In genomic region chr7:19948956-19949355, GRCm38 (mm10) we compare ENCODE assay signal across 19 mouse cellular contexts. TPM values are rescaled to one million over a fixed set of nuclear protein-coding genes. Genes with fewer than 3 reads are reported as not detected.
"Had no signal": no experiment of that assay in that cellular context is flagged by ENCODE, and none has a peak within 500 bp of the region (broad histone marks: within the 10 kb centered on the region; RNA-seq: fewer than 3 reads in every experiment).

No protein-coding gene starts in this region.

- H3K4me1 ChIP-seq: limb, embryonic 13.5 days; neural tube, embryonic 13.5 days had no signal

- H3K9me3 ChIP-seq: limb, embryonic 13.5 days; neural tube, embryonic 13.5 days; stomach, embryonic 15.5 days had no signal

- H3K9ac ChIP-seq: limb, embryonic 13.5 days; liver, embryonic 14.5 days; neural tube, embryonic 13.5 days; stomach, embryonic 15.5 days had no signal

- H3K27ac ChIP-seq: limb, embryonic 13.5 days; liver, embryonic 14.5 days; neural tube, embryonic 13.5 days; stomach, embryonic 15.5 days had no signal

- H3K4me3 ChIP-seq: limb, embryonic 13.5 days; neural tube, embryonic 13.5 days; stomach, embryonic 15.5 days had no signal

- H3K4me2 ChIP-seq: limb, embryonic 13.5 days; neural tube, embryonic 13.5 days; stomach, embryonic 15.5 days had no signal

- DNase-seq: kidney, adult 18-20 months; kidney, postnatal 14 days; left cerebral cortex, postnatal 4 days; lung, adult 18-20 months; midbrain, embryonic 14.5 days; retina, postnatal 1 day; right cerebral cortex, postnatal 25 days had no signal

- H3K27me3 ChIP-seq: limb, embryonic 13.5 days; neural tube, embryonic 13.5 days; stomach, embryonic 15.5 days had no signal

- H3K36me3 ChIP-seq: limb, embryonic 13.5 days; neural tube, embryonic 13.5 days; stomach, embryonic 15.5 days had no signal

RNA-seq across cellular contexts. Expression of gene Igsf23, which starts 1.6 kb away (rescaled TPM):
- total RNA-seq: layer of hippocampus, postnatal 14 days; left cerebral cortex, adult 18-20 months; left cerebral cortex, postnatal 10 days; left cerebral cortex, postnatal 4 days; monocyte, adult 5-6 weeks had no signal
- polyA plus RNA-seq: kidney, embryonic 14.5 days; midbrain, embryonic 14.5 days; neural tube, embryonic 13.5 days had no signal

RNA-seq across cellular contexts. Expression of gene Ceacam20, which starts 16.3 kb away (rescaled TPM):
- total RNA-seq: layer of hippocampus, adult 8-10 months; layer of hippocampus, postnatal 14 days; left cerebral cortex, adult 18-20 months; left cerebral cortex, postnatal 10 days; left cerebral cortex, postnatal 4 days; liver, adult 2 months; monocyte, adult 5-6 weeks had no signal
- polyA plus RNA-seq: kidney, embryonic 14.5 days; limb, embryonic 13.5 days; liver, adult 2 months; liver, embryonic 14.5 days; lung, embryonic 16.5 days; midbrain, embryonic 14.5 days; neural tube, embryonic 13.5 days had no signal

RNA-seq across cellular contexts. Expression of gene Nlrp9b, which starts 42.3 kb away (rescaled TPM):
- total RNA-seq: layer of hippocampus, adult 8-10 months; layer of hippocampus, postnatal 14 days; left cerebral cortex, adult 18-20 months; left cerebral cortex, postnatal 10 days; left cerebral cortex, postnatal 4 days; liver, adult 2 months; monocyte, adult 5-6 weeks had no signal
- polyA plus RNA-seq: kidney, embryonic 14.5 days; limb, embryonic 13.5 days; liver, adult 2 months; liver, embryonic 14.5 days; lung, embryonic 16.5 days; midbrain, embryonic 14.5 days; neural tube, embryonic 13.5 days; stomach, embryonic 15.5 days had no signal
